In the genomic region with DNA sequence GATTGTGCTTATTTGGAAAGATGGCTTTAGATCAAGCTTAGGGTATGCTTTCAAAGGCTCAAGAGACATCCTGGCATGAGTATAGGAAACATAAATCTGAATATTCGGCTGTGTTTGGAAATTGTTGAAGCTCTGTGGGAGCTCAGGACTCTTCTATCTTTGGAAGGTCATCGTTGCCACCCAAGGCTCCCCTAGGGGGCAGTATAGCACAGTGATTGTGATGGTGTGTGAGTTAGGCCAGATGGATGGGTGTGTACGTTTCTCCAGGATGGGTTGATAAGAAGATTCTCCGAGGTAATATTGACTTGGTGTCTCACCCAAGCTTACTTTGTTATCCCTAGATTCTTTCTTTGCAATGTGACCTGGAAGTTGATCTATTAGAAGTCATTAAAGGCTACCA, we compare ENCODE assay signal across 9 mouse cellular contexts.
DNase-seq lines count a peak whose midpoint lies in the region; ATAC-seq and TF ChIP-seq lines count a peak whose summit lies in the region.
"Had no signal": no experiment of that assay in that cellular context is flagged by ENCODE, and none has a peak within 500 bp of the region (broad histone marks: within the 10 kb centered on the region; RNA-seq: fewer than 3 reads in every experiment).

No protein-coding gene starts in this region.

- no peaks in the 10 kb centered on the region for H3K9me3 ChIP-seq in hindbrain, postnatal 0 days (ENCODE audit: low read length)
- no peaks in the 10 kb centered on the region for H3K9me3 ChIP-seq in hindbrain, embryonic 14.5 days (ENCODE audit: control insufficient read depth, low read length)
- H3K9me3 ChIP-seq in ES-E14 (ENCODE audit: control insufficient read depth, insufficient read depth, low read depth, low read length) = no peaks in the 10 kb centered on the region
- H3K9me3 ChIP-seq: limb, embryonic 15.5 days had no signal

- no peak overlapping the region for H3K4me2 ChIP-seq in hindbrain, postnatal 0 days (ENCODE audit: low read depth, low read length)
- no peak overlapping the region for H3K4me2 ChIP-seq in hindbrain, embryonic 14.5 days (replicated peaks)
- H3K4me2 ChIP-seq: limb, embryonic 15.5 days had no signal

- no peak for ATAC-seq in hindbrain, postnatal 0 days
- ATAC-seq in hindbrain, embryonic 14.5 days (ENCODE audit: low FRiP score) = no peak
- 0 out of 2 replicates have a peak, but pooled peaks have one; percentile 67 for ATAC-seq in megakaryocyte-erythroid progenitor cell, adult 5-6 weeks (replicated peaks; ENCODE audit: low FRiP score, low TSS enrichment, poor library complexity, severe bottlenecking)

- no peak overlapping the region for H3K27ac ChIP-seq in hindbrain, postnatal 0 days
- H3K27ac ChIP-seq in hindbrain, embryonic 14.5 days = no peak overlapping the region
- H3K27ac ChIP-seq in ES-E14 (ENCODE audit: insufficient read depth, low read depth, low read length, poor library complexity, severe bottlenecking) = no peak overlapping the region
- H3K27ac ChIP-seq in gastrocnemius, adult 2 months = no peak overlapping the region
- H3K27ac ChIP-seq: limb, embryonic 15.5 days had no signal

- intact Hi-C loops in gastrocnemius, adult 2 months (cut with DNase I) = no loop called here

- no peak overlapping the region for H3K9ac ChIP-seq in hindbrain, postnatal 0 days (replicated peaks; ENCODE audit: low read length)
- no peak overlapping the region for H3K9ac ChIP-seq in hindbrain, embryonic 14.5 days
- H3K9ac ChIP-seq in ES-E14 (ENCODE audit: insufficient read depth, low read depth, low read length, poor library complexity, severe bottlenecking) = no peak overlapping the region
- H3K9ac ChIP-seq: limb, embryonic 15.5 days had no signal

- H3K4me1 ChIP-seq in hindbrain, postnatal 0 days (ENCODE audit: insufficient read depth, low read length) = no peaks in the 10 kb centered on the region
- no peaks in the 10 kb centered on the region; the same call in 1 of the 2 replicates for H3K4me1 ChIP-seq in hindbrain, embryonic 14.5 days (replicated peaks; ENCODE audit: control insufficient read depth, insufficient read depth, low read length)
- no peaks in the 10 kb centered on the region for H3K4me1 ChIP-seq in ES-E14 (ENCODE audit: control insufficient read depth in 2 of 2, insufficient read depth in 2 of 2, low read length in 2 of 2, poor library complexity in 1 of 2)
- H3K4me1 ChIP-seq: limb, embryonic 15.5 days had no signal

- no peak overlapping the region for H3K4me3 ChIP-seq in hindbrain, postnatal 0 days (ENCODE audit: low read length)
- H3K4me3 ChIP-seq in hindbrain, embryonic 14.5 days (replicated peaks; ENCODE audit: low read length) = no peak overlapping the region
- H3K4me3 ChIP-seq in ES-E14 (ENCODE audit: insufficient read depth in 1 of 2, low read depth in 1 of 2, low read length in 2 of 2, poor library complexity in 1 of 2, severe bottlenecking in 1 of 2) = no peak overlapping the region
- H3K4me3 ChIP-seq in gastrocnemius, adult 2 months = no peak overlapping the region
- H3K4me3 ChIP-seq: limb, embryonic 15.5 days had no signal

- peak; percentile 64 for TF ChIP-seq CTCF in hindbrain, postnatal 0 days (IDR thresholded peaks at IDR 0.05; ENCODE audit: low read depth)
- TF ChIP-seq CTCF in gastrocnemius, adult 2 months (IDR thresholded peaks at IDR 0.05) = peak; percentile 72

- WGBS in hindbrain, postnatal 0 days = 64% methylated on average over 4 of the region's 4 CpGs
- 70% methylated on average over 4 of the region's 4 CpGs for WGBS in hindbrain, embryonic 14.5 days

- H3K27me3 ChIP-seq in hindbrain, postnatal 0 days (ENCODE audit: insufficient read depth, low read length) = no peaks in the 10 kb centered on the region
- no peaks in the 10 kb centered on the region for H3K27me3 ChIP-seq in hindbrain, embryonic 14.5 days (ENCODE audit: control insufficient read depth, insufficient read depth, low read length)
- H3K27me3 ChIP-seq: limb, embryonic 15.5 days had no signal

- DNase-seq in hindbrain, postnatal 0 days (ENCODE audit: low spot score) = peak; percentile 62
- no peak for DNase-seq in hindbrain, embryonic 14.5 days (ENCODE audit: low spot score)
- peak; percentile 38 for DNase-seq in ES-E14 (ENCODE audit: low read depth, low spot score)
- DNase-seq in c-Kit-positive CD71-positive TER-119-negative erythroid progenitor cells, embryonic 14.5 days (ENCODE audit: low read depth) = peak; percentile 11
- peak; percentile 59 for DNase-seq in gastrocnemius, adult 2 months
- DNase-seq in layer of hippocampus, postnatal 10 days (ENCODE audit: low spot score in 2 of 2) = peak; percentile 60 to 65
- DNase-seq in thymus, postnatal 36 days = peak; percentile 31 to 33

- H3K36me3 ChIP-seq in hindbrain, postnatal 0 days (ENCODE audit: insufficient read depth, low read length) = no peaks in the 10 kb centered on the region
- H3K36me3 ChIP-seq in hindbrain, embryonic 14.5 days (replicated peaks; ENCODE audit: control insufficient read depth, insufficient read depth) = no peaks in the 10 kb centered on the region
- H3K36me3 ChIP-seq in ES-E14 (ENCODE audit: control insufficient read depth, insufficient read depth, low read length, poor library complexity, severe bottlenecking) = no peaks in the 10 kb centered on the region
- H3K36me3 ChIP-seq: limb, embryonic 15.5 days had no signal

- in situ Hi-C loops in ES-E14 (cut with MboI; ENCODE audit: low sequenced_read_pairs in 2 of 2, unreplicated experiment in 2 of 2) = no loop called here

TF ChIP-seq in ES-E14, 5 proteins besides CTCF, POLR2A, EP300 and RAD21:
- no peak for TF ChIP-seq MAFK (IDR thresholded peaks at IDR 0.05; ENCODE audit: insufficient read depth, low read depth, low read length)
- TF ChIP-seq ZC3H11A (IDR thresholded peaks at IDR 0.05; ENCODE audit: borderline replicate concordance, low read depth, low read length) = no peak
- no peak for TF ChIP-seq HCFC1 (IDR thresholded peaks at IDR 0.05; ENCODE audit: borderline replicate concordance, insufficient read depth, low read length)
- no peak for TF ChIP-seq ZNF384 (IDR thresholded peaks at IDR 0.05; ENCODE audit: low read depth, low read length)
- TF ChIP-seq CHD2 (IDR thresholded peaks at IDR 0.05; ENCODE audit: low read depth, low read length) = no peak
TF ChIP-seq in ES-E14: peak in this region for 0.
